Mouse (Mus musculus) liver, embryonic 14 days (tissue): ENCODE results near the gene Olfr598. TPM values are rescaled to one million over a fixed set of nuclear protein-coding genes. Genes with fewer than 3 reads are reported as not detected.

Experiments
- polyA plus RNA-seq: library from polyadenylated mRNA; depleted of rRNA; stranded (reverse); fragments of >200 nt; gene quantifications from 2 replicates; pipeline ENCODE4 v1.2.3, GENCODE M21; 2012; rRNA removed

Gene Olfr598
- not detected in 2 replicates for polyA plus RNA-seq

GRCm38 (mm10) chr7:103323268-103323667 is at the start of gene Olfr598:
Olfr598 (plus strand) TSS chr7:103323568.

GRCm38 (mm10) chr7:103305348-103305747 is 18.0 kb upstream of the Olfr598 start, which contains the start of gene Olfr596:
Olfr596 (plus strand) TSS chr7:103305648.

GRCm38 (mm10) chr7:103316015-103316414 is 7.4 kb upstream of the Olfr598 start, which contains the start of gene Olfr597:
Olfr597 (plus strand) TSS chr7:103316315.

GRCm38 (mm10) chr7:103335617-103336016 is 12.2 kb downstream of the Olfr598 start, which contains the start of gene Olfr599:
Olfr599 (plus strand) TSS chr7:103335917.

GRCm38 (mm10) chr7:103349569-103349968 is 26.2 kb downstream of the Olfr598 start, which contains the start of gene Olfr600:
Olfr600 (minus strand) TSS chr7:103349669.

GRCm38 (mm10) chr7:103362555-103362954 is 39.2 kb downstream of the Olfr598 start, which contains the start of gene Olfr601:
Olfr601 (minus strand) TSS chr7:103362655.

Other genes starting within 250 kb of the Olfr598 start
- gene Olfr584, start 241.7 kb upstream of the Olfr598 start, polyA plus RNA-seq: not detected in 2 replicates
- gene Olfr585, start 225.8 kb upstream of the Olfr598 start, polyA plus RNA-seq: not detected in 2 replicates
- gene Olfr586, start 197.9 kb upstream of the Olfr598 start, polyA plus RNA-seq: not detected in 2 replicates
- not detected in 2 replicates for gene Olfr588-ps1, start 182.7 kb upstream of the Olfr598 start, polyA plus RNA-seq
- not detected in 2 replicates for gene Olfr589, start 167.2 kb upstream of the Olfr598 start, polyA plus RNA-seq
- gene Olfr591, start 145.2 kb upstream of the Olfr598 start, polyA plus RNA-seq: not detected in 2 replicates
- gene Olfr592, start 138.8 kb upstream of the Olfr598 start, polyA plus RNA-seq: not detected in 2 replicates
- gene Olfr593, start 111.7 kb upstream of the Olfr598 start, polyA plus RNA-seq: not detected in 2 replicates
- gene Olfr594, start 106.6 kb upstream of the Olfr598 start, polyA plus RNA-seq: not detected in 2 replicates
- not detected in 2 replicates for gene Usp17ld, start 71.1 kb upstream of the Olfr598 start, polyA plus RNA-seq
- gene Olfr596, start 17.9 kb upstream of the Olfr598 start, polyA plus RNA-seq: not detected in 2 replicates
- gene Olfr597, start 7.3 kb upstream of the Olfr598 start, polyA plus RNA-seq: not detected in 2 replicates
- not detected in 2 replicates for gene Olfr599, start 12.3 kb downstream of the Olfr598 start, polyA plus RNA-seq
- not detected in 2 replicates for gene Olfr600, start 26.1 kb downstream of the Olfr598 start, polyA plus RNA-seq
- gene Olfr601, start 39.1 kb downstream of the Olfr598 start, polyA plus RNA-seq: not detected in 2 replicates
- gene Olfr603, start 62.6 kb downstream of the Olfr598 start, polyA plus RNA-seq: not detected in 2 replicates
- not detected in 2 replicates for gene Usp17lc, start 91.5 kb downstream of the Olfr598 start, polyA plus RNA-seq
- gene Olfr605, start 121.9 kb downstream of the Olfr598 start, polyA plus RNA-seq: not detected in 2 replicates
- not detected in 2 replicates for gene Olfr606, start 125.5 kb downstream of the Olfr598 start, polyA plus RNA-seq
- not detected in 2 replicates for gene Olfr607, start 140.6 kb downstream of the Olfr598 start, polyA plus RNA-seq
- gene Olfr608, start 146.3 kb downstream of the Olfr598 start, polyA plus RNA-seq: not detected in 2 replicates
- gene Olfr609, start 174.5 kb downstream of the Olfr598 start, polyA plus RNA-seq: not detected in 2 replicates
- not detected in 2 replicates for gene Olfr610, start 188.6 kb downstream of the Olfr598 start, polyA plus RNA-seq
- not detected in 2 replicates for gene Olfr611, start 197.3 kb downstream of the Olfr598 start, polyA plus RNA-seq
- not detected in 2 replicates for gene Olfr612, start 219.1 kb downstream of the Olfr598 start, polyA plus RNA-seq
- not detected in 2 replicates for gene Olfr613, start 224.5 kb downstream of the Olfr598 start, polyA plus RNA-seq
- gene Olfr615, start 232.5 kb downstream of the Olfr598 start, polyA plus RNA-seq: not detected in 2 replicates
- gene Olfr616, start 245.6 kb downstream of the Olfr598 start, polyA plus RNA-seq: not detected in 2 replicates
- not detected in 2 replicates for gene Olfr617, start 249.5 kb downstream of the Olfr598 start, polyA plus RNA-seq